Mouse (Mus musculus): ENCODE measurements around the gene Ppp1r7. TPM values are rescaled to one million over a fixed set of nuclear protein-coding genes. Genes with fewer than 3 reads are reported as not detected.

Gene Ppp1r7
- polyA plus RNA-seq, 1 experiment from 2014 or later: 61.1 TPM

GRCm38 (mm10) chr1:93343504-93344047, 922 bp downstream of the Ppp1r7 start:
- H3K27me3 ChIP-seq (replicated peaks; ENCODE audit: control insufficient read depth, insufficient read depth, low read length): no peaks in the 10 kb centered on the region
- no peaks in the 10 kb centered on the region for H3K9me3 ChIP-seq (ENCODE audit: control insufficient read depth, low read length)
- peak overlapping the region; percentile 61 for H3K4me3 ChIP-seq (replicated peaks; ENCODE audit: low read length)
- peak overlapping the region; percentile 80 for H3K9ac ChIP-seq (replicated peaks; ENCODE audit: low read depth, low read length)
- H3K27ac ChIP-seq (ENCODE audit: low read length): peak overlapping the region; percentile 26; the same call in 1 of the 2 replicates
- H3K4me1 ChIP-seq (replicated peaks; ENCODE audit: control insufficient read depth, insufficient read depth, low read length): peaks cover 17% of the 10 kb centered on the region
- 0 out of 2 replicates have a peak, but pooled peaks cover 2% of the 10 kb centered on the region for H3K36me3 ChIP-seq (ENCODE audit: control insufficient read depth, insufficient read depth)
- under 1% methylated on average over 39 of the region's 39 CpGs for WGBS
- H3K4me2 ChIP-seq (ENCODE audit: low read length): peak overlapping the region; percentile 92
- peak; percentile 98 for ATAC-seq

GRCm38 (mm10) chr1:93347176-93347575, 4.5 kb downstream of the Ppp1r7 start:
- Histone ChIP-seq H3K9ac (replicated peaks; ENCODE audit: low read depth, low read length) (no peak overlapping the region), H3K4me3 (replicated peaks; ENCODE audit: low read length) (no peak overlapping the region), H3K4me2 (ENCODE audit: low read length) (no peak overlapping the region), H3K27ac (ENCODE audit: low read length) (no peak overlapping the region), H3K36me3 (ENCODE audit: control insufficient read depth, insufficient read depth) (peaks cover 9% of the 10 kb centered on the region), H3K4me1 (replicated peaks; ENCODE audit: control insufficient read depth, insufficient read depth, low read length) (peaks cover 10% of the 10 kb centered on the region), H3K9me3 (ENCODE audit: control insufficient read depth, low read length) (no peaks in the 10 kb centered on the region), H3K27me3 (replicated peaks; ENCODE audit: control insufficient read depth, insufficient read depth, low read length) (no peaks in the 10 kb centered on the region)
- no peak for ATAC-seq
- 89% methylated on average over 5 of the region's 5 CpGs for WGBS

- Histone ChIP-seq H3K9me3 (ENCODE audit: control insufficient read depth, low read length) (no peaks in the 10 kb centered on the region), H3K9ac (replicated peaks; ENCODE audit: low read depth, low read length) (no peak overlapping the region), H3K4me1 (replicated peaks; ENCODE audit: control insufficient read depth, insufficient read depth, low read length) (0 out of 2 replicates have a peak, but pooled peaks cover 4% of the 10 kb centered on the region), H3K27ac (ENCODE audit: low read length) (no peak overlapping the region), H3K4me2 (ENCODE audit: low read length) (no peak overlapping the region), H3K36me3 (ENCODE audit: control insufficient read depth, insufficient read depth) (peaks cover 9% of the 10 kb centered on the region), H3K27me3 (replicated peaks; ENCODE audit: control insufficient read depth, insufficient read depth, low read length) (no peaks in the 10 kb centered on the region), H3K4me3 (replicated peaks; ENCODE audit: low read length) (no peak overlapping the region)
- ATAC-seq: no peak
- 68% methylated on average over 4 of the region's 4 CpGs for WGBS
These were observed 7.0 kb downstream of the Ppp1r7 start for GRCm38 (mm10) chr1:93349701-93350100.

GRCm38 (mm10) chr1:93352724-93353123, 10.1 kb downstream of the Ppp1r7 start:
- Histone ChIP-seq H3K4me1 (replicated peaks; ENCODE audit: control insufficient read depth, insufficient read depth, low read length) (no peaks in the 10 kb centered on the region), H3K4me3 (replicated peaks; ENCODE audit: low read length) (no peak overlapping the region), H3K27me3 (replicated peaks; ENCODE audit: control insufficient read depth, insufficient read depth, low read length) (no peaks in the 10 kb centered on the region), H3K9ac (replicated peaks; ENCODE audit: low read depth, low read length) (no peak overlapping the region), H3K9me3 (ENCODE audit: control insufficient read depth, low read length) (no peaks in the 10 kb centered on the region), H3K4me2 (ENCODE audit: low read length) (no peak overlapping the region), H3K27ac (ENCODE audit: low read length) (no peak overlapping the region), H3K36me3 (ENCODE audit: control insufficient read depth, insufficient read depth) (peaks cover 19% of the 10 kb centered on the region)
- ATAC-seq: no peak
- WGBS: 89% methylated on average over 2 of the region's 2 CpGs

GRCm38 (mm10) chr1:93362661-93363060, 20.0 kb downstream of the Ppp1r7 start:
- 90% methylated on average over 4 of the region's 4 CpGs for WGBS
- no peak overlapping the region for H3K27ac ChIP-seq (ENCODE audit: low read length)

GRCm38 (mm10) chr1:93365641-93366040, 23.0 kb downstream of the Ppp1r7 start:
- no peak for ATAC-seq
- WGBS: 94% methylated on average over 6 of the region's 6 CpGs
- H3K36me3 ChIP-seq (ENCODE audit: control insufficient read depth, insufficient read depth): peaks cover 18% of the 10 kb centered on the region

More at GRCm38 (mm10) chr1:93362661-93363060, 20.0 kb downstream of the Ppp1r7 start:
- Histone ChIP-seq H3K27me3 (replicated peaks; ENCODE audit: control insufficient read depth, insufficient read depth, low read length) (no peaks in the 10 kb centered on the region), H3K4me3 (replicated peaks; ENCODE audit: low read length) (no peak overlapping the region), H3K36me3 (ENCODE audit: control insufficient read depth, insufficient read depth) (peaks cover 14% of the 10 kb centered on the region), H3K4me2 (ENCODE audit: low read length) (no peak overlapping the region), H3K9ac (replicated peaks; ENCODE audit: low read depth, low read length) (no peak overlapping the region), H3K4me1 (replicated peaks; ENCODE audit: control insufficient read depth, insufficient read depth, low read length) (no peaks in the 10 kb centered on the region), H3K9me3 (ENCODE audit: control insufficient read depth, low read length) (no peaks in the 10 kb centered on the region)
- no peak for ATAC-seq

GRCm38 (mm10) chr1:93373665-93374064, 31.0 kb downstream of the Ppp1r7 start, which contains the start of gene Ano7:
Ano7 (plus strand) TSS chr1:93373930.
- H3K27me3 ChIP-seq (replicated peaks; ENCODE audit: control insufficient read depth, insufficient read depth, low read length): no peaks in the 10 kb centered on the region
- H3K36me3 ChIP-seq (ENCODE audit: control insufficient read depth, insufficient read depth): no peaks in the 10 kb centered on the region
- H3K9me3 ChIP-seq (ENCODE audit: control insufficient read depth, low read length): no peaks in the 10 kb centered on the region
- H3K9ac ChIP-seq (replicated peaks; ENCODE audit: low read depth, low read length): no peak within 1 kb of the TSS
- ATAC-seq: no peak
- no peak within 1 kb of the TSS for H3K4me3 ChIP-seq (replicated peaks; ENCODE audit: low read length)
- H3K27ac ChIP-seq (ENCODE audit: low read length): no peak within 1 kb of the TSS
- WGBS: 73% methylated on average over 4 of the region's 4 CpGs
- H3K4me2 ChIP-seq (ENCODE audit: low read length): no peak within 1 kb of the TSS
- no peaks in the 10 kb centered on the region for H3K4me1 ChIP-seq (replicated peaks; ENCODE audit: control insufficient read depth, insufficient read depth, low read length)

More at GRCm38 (mm10) chr1:93365641-93366040, 23.0 kb downstream of the Ppp1r7 start:
- H3K4me2 ChIP-seq (ENCODE audit: low read length): no peak overlapping the region
- no peaks in the 10 kb centered on the region for H3K27me3 ChIP-seq (replicated peaks; ENCODE audit: control insufficient read depth, insufficient read depth, low read length)
- H3K4me3 ChIP-seq (replicated peaks; ENCODE audit: low read length): no peak overlapping the region
- no peak overlapping the region for H3K9ac ChIP-seq (replicated peaks; ENCODE audit: low read depth, low read length)
- H3K9me3 ChIP-seq (ENCODE audit: control insufficient read depth, low read length): no peaks in the 10 kb centered on the region
- no peaks in the 10 kb centered on the region for H3K4me1 ChIP-seq (replicated peaks; ENCODE audit: control insufficient read depth, insufficient read depth, low read length)
- no peak overlapping the region for H3K27ac ChIP-seq (ENCODE audit: low read length)

- no peak overlapping the region for H3K9ac ChIP-seq (replicated peaks; ENCODE audit: low read depth, low read length)
- no peaks in the 10 kb centered on the region for H3K36me3 ChIP-seq (ENCODE audit: control insufficient read depth, insufficient read depth)
- no peaks in the 10 kb centered on the region for H3K27me3 ChIP-seq (replicated peaks; ENCODE audit: control insufficient read depth, insufficient read depth, low read length)
- no peak overlapping the region for H3K4me2 ChIP-seq (ENCODE audit: low read length)
- 78% methylated on average over 5 of the region's 5 CpGs for WGBS
- H3K4me3 ChIP-seq (replicated peaks; ENCODE audit: low read length): no peak overlapping the region
- ATAC-seq: no peak
- no peak overlapping the region for H3K27ac ChIP-seq (ENCODE audit: low read length)
- no peaks in the 10 kb centered on the region for H3K4me1 ChIP-seq (replicated peaks; ENCODE audit: control insufficient read depth, insufficient read depth, low read length)
- no peaks in the 10 kb centered on the region for H3K9me3 ChIP-seq (ENCODE audit: control insufficient read depth, low read length)
These were observed 34.7 kb downstream of the Ppp1r7 start for GRCm38 (mm10) chr1:93377307-93377706.

- no peaks in the 10 kb centered on the region for H3K9me3 ChIP-seq (ENCODE audit: control insufficient read depth, low read length)
- 74% methylated on average over 5 of the region's 5 CpGs for WGBS
These were observed 36.5 kb downstream of the Ppp1r7 start for GRCm38 (mm10) chr1:93379117-93379516.

GRCm38 (mm10) chr1:93387198-93387597, 44.5 kb downstream of the Ppp1r7 start:
- H3K9ac ChIP-seq (replicated peaks; ENCODE audit: low read depth, low read length): no peak overlapping the region
- WGBS: 71% methylated on average over 2 of the region's 2 CpGs
- no peaks in the 10 kb centered on the region for H3K27me3 ChIP-seq (replicated peaks; ENCODE audit: control insufficient read depth, insufficient read depth, low read length)
- no peaks in the 10 kb centered on the region for H3K9me3 ChIP-seq (ENCODE audit: control insufficient read depth, low read length)
- H3K4me1 ChIP-seq (replicated peaks; ENCODE audit: control insufficient read depth, insufficient read depth, low read length): no peaks in the 10 kb centered on the region
- H3K36me3 ChIP-seq (ENCODE audit: control insufficient read depth, insufficient read depth): no peaks in the 10 kb centered on the region
- no peak overlapping the region for H3K27ac ChIP-seq (ENCODE audit: low read length)
- H3K4me2 ChIP-seq (ENCODE audit: low read length): no peak overlapping the region
- ATAC-seq: no peak
- no peak overlapping the region for H3K4me3 ChIP-seq (replicated peaks; ENCODE audit: low read length)

More at GRCm38 (mm10) chr1:93379117-93379516, 36.5 kb downstream of the Ppp1r7 start:
- Histone ChIP-seq H3K27ac (ENCODE audit: low read length) (no peak overlapping the region), H3K4me3 (replicated peaks; ENCODE audit: low read length) (no peak overlapping the region), H3K27me3 (replicated peaks; ENCODE audit: control insufficient read depth, insufficient read depth, low read length) (no peaks in the 10 kb centered on the region), H3K4me1 (replicated peaks; ENCODE audit: control insufficient read depth, insufficient read depth, low read length) (no peaks in the 10 kb centered on the region), H3K4me2 (ENCODE audit: low read length) (no peak overlapping the region), H3K36me3 (ENCODE audit: control insufficient read depth, insufficient read depth) (no peaks in the 10 kb centered on the region), H3K9ac (replicated peaks; ENCODE audit: low read depth, low read length) (no peak overlapping the region)
- no peak for ATAC-seq
